Mouse (Mus musculus): ENCODE results near the gene Robo2.

Gene Robo2

GRCm38 (mm10) chr16:73958524-73958846, 453.1 kb downstream of the Robo2 start:
- DNase-seq (ENCODE audit: extremely low spot score, low read depth, low spot score): no peak

GRCm38 (mm10) chr16:73957675-73958523, 453.7 kb downstream of the Robo2 start:
- DNase-seq (ENCODE audit: extremely low spot score, low read depth, low spot score): no peak

GRCm38 (mm10) chr16:73946171-73946570, 465.5 kb downstream of the Robo2 start:
- no peak for DNase-seq (ENCODE audit: extremely low spot score, low read depth, low spot score)

- no peak for DNase-seq (ENCODE audit: extremely low spot score, low read depth, low spot score)
Measured at GRCm38 (mm10) chr16:73940211-73940541, 471.4 kb downstream of the Robo2 start.

- no peak for DNase-seq (ENCODE audit: extremely low spot score, low read depth, low spot score)
Measured at GRCm38 (mm10) chr16:73939423-73940210, 472.0 kb downstream of the Robo2 start.

- no peak for DNase-seq (ENCODE audit: extremely low spot score, low read depth, low spot score)
Measured at GRCm38 (mm10) chr16:73930323-73930722, 481.3 kb downstream of the Robo2 start.

- DNase-seq (ENCODE audit: extremely low spot score, low read depth, low spot score): no peak
Measured at GRCm38 (mm10) chr16:73927481-73927880, 484.1 kb downstream of the Robo2 start.

- no peak for DNase-seq (ENCODE audit: extremely low spot score, low read depth, low spot score)
Measured at GRCm38 (mm10) chr16:73915425-73915824, 496.2 kb downstream of the Robo2 start.

- no peak for DNase-seq (ENCODE audit: extremely low spot score, low read depth, low spot score)
Measured at GRCm38 (mm10) chr16:73914936-73915335, 496.7 kb downstream of the Robo2 start.

GRCm38 (mm10) chr16:73908504-73908903, 503.1 kb downstream of the Robo2 start:
- DNase-seq (ENCODE audit: extremely low spot score, low read depth, low spot score): no peak

GRCm38 (mm10) chr16:73896856-73897255, 514.8 kb downstream of the Robo2 start:
- no peak for DNase-seq (ENCODE audit: extremely low spot score, low read depth, low spot score)

- no peak for DNase-seq (ENCODE audit: extremely low spot score, low read depth, low spot score)
Measured at GRCm38 (mm10) chr16:73881911-73882310, 529.7 kb downstream of the Robo2 start.

- no peak for DNase-seq (ENCODE audit: extremely low spot score, low read depth, low spot score)
Measured at GRCm38 (mm10) chr16:73877973-73878372, 533.7 kb downstream of the Robo2 start.

- DNase-seq (ENCODE audit: extremely low spot score, low read depth, low spot score): no peak
Measured at GRCm38 (mm10) chr16:73874991-73875390, 536.6 kb downstream of the Robo2 start.

GRCm38 (mm10) chr16:73873828-73874558, 537.6 kb downstream of the Robo2 start:
- DNase-seq (ENCODE audit: extremely low spot score, low read depth, low spot score): no peak

- DNase-seq (ENCODE audit: extremely low spot score, low read depth, low spot score): no peak
Measured at GRCm38 (mm10) chr16:73870296-73870695, 541.3 kb downstream of the Robo2 start.

- no peak for DNase-seq (ENCODE audit: extremely low spot score, low read depth, low spot score)
Measured at GRCm38 (mm10) chr16:73869527-73870212, 542.0 kb downstream of the Robo2 start.

- no peak for DNase-seq (ENCODE audit: extremely low spot score, low read depth, low spot score)
Measured at GRCm38 (mm10) chr16:73864625-73865024, 547.0 kb downstream of the Robo2 start.

- DNase-seq (ENCODE audit: extremely low spot score, low read depth, low spot score): no peak
Measured at GRCm38 (mm10) chr16:73863748-73864147, 547.9 kb downstream of the Robo2 start.

GRCm38 (mm10) chr16:73858717-73859116, 552.9 kb downstream of the Robo2 start:
- DNase-seq (ENCODE audit: extremely low spot score, low read depth, low spot score): no peak

- DNase-seq (ENCODE audit: extremely low spot score, low read depth, low spot score): no peak
Measured at GRCm38 (mm10) chr16:73855821-73856220, 555.8 kb downstream of the Robo2 start.

All from hindlimb bud, embryonic 11.5 days (tissue).